12 mouse cellular contexts compared by ENCODE assay signal in the genomic region with DNA sequence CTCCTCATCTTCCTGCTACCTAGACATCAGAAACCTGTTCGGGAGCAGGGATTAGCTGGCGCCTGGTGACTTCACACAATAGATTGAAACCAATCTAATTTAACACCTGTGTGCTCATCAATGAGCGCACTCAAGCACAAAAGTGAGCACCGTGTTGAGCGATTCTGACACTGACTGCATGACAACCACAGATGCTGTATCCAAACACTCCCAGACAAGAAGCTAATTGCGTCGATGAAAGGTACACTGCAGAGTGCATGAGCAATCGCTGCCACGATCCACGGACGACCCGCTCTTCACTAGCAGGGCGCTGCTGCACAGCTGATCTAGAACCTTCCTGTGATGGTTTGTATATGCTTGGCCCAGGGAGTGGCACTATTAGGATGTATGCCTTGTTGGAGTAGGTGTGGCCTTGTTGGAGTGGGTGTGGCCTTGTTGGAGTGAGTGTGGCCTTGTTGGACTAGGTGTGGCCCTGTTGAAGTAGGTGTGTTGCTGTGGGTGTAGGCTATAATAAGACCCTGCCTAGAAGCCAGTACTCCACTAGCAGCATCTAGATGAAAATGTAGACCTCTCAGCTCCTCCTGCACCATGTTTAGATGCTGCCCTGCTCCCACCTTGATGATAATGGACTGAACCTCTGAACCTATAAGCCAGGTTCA.
DNase-seq lines count a peak whose midpoint lies in the region; ATAC-seq and TF ChIP-seq lines count a peak whose summit lies in the region.
"Had no signal": no experiment of that assay in that cellular context is flagged by ENCODE, and none has a peak within 500 bp of the region (broad histone marks: within the 10 kb centered on the region; RNA-seq: fewer than 3 reads in every experiment).

No protein-coding gene starts in this region.

- TF ChIP-seq CTCF in hindbrain, postnatal 0 days (IDR thresholded peaks at IDR 0.05; ENCODE audit: low read depth), result no peak

- peaks cover 3% of the 10 kb centered on the region; the same call in 1 of the 2 replicates for H3K4me1 ChIP-seq in liver, embryonic 11.5 days (replicated peaks; ENCODE audit: control insufficient read depth, insufficient read depth, low read length)
- 0 out of 2 replicates have a peak, but pooled peaks cover 1% of the 10 kb centered on the region for H3K4me1 ChIP-seq in embryonic facial prominence, embryonic 14.5 days (ENCODE audit: control insufficient read depth, insufficient read depth, low read length)
- peaks cover 5% of the 10 kb centered on the region; the same call in 1 of the 2 replicates for H3K4me1 ChIP-seq in hindbrain, postnatal 0 days (ENCODE audit: insufficient read depth, low read length)

- no peak overlapping the region for H3K9ac ChIP-seq in liver, embryonic 11.5 days (ENCODE audit: low read depth, low read length)
- no peak overlapping the region for H3K9ac ChIP-seq in embryonic facial prominence, embryonic 14.5 days (ENCODE audit: low read depth, low read length)
- H3K9ac ChIP-seq in hindbrain, postnatal 0 days (replicated peaks; ENCODE audit: low read length), result no peak overlapping the region

- H3K27me3 ChIP-seq in liver, embryonic 11.5 days (replicated peaks; ENCODE audit: control insufficient read depth, insufficient read depth, low read length), result no peaks in the 10 kb centered on the region
- H3K27me3 ChIP-seq in embryonic facial prominence, embryonic 14.5 days (replicated peaks; ENCODE audit: control insufficient read depth, insufficient read depth, low read length), result no peaks in the 10 kb centered on the region
- no peaks in the 10 kb centered on the region for H3K27me3 ChIP-seq in hindbrain, postnatal 0 days (ENCODE audit: insufficient read depth, low read length)
- H3K27me3 ChIP-seq: CH12.LX had no signal

- H3K36me3 ChIP-seq in liver, embryonic 11.5 days (ENCODE audit: control insufficient read depth, insufficient read depth, low read length), result no peaks in the 10 kb centered on the region
- H3K36me3 ChIP-seq in embryonic facial prominence, embryonic 14.5 days (ENCODE audit: control insufficient read depth, insufficient read depth, low read length), result no peaks in the 10 kb centered on the region
- no peaks in the 10 kb centered on the region for H3K36me3 ChIP-seq in hindbrain, postnatal 0 days (ENCODE audit: insufficient read depth, low read length)

- peak; percentile 26 for DNase-seq in liver, embryonic 11.5 days (ENCODE audit: low spot score)
- no peak for DNase-seq in liver
- peak; percentile 56 for DNase-seq in embryonic facial prominence, embryonic 14.5 days (ENCODE audit: low spot score)
- DNase-seq in hindbrain, postnatal 0 days (ENCODE audit: low spot score), result peak; percentile 67
- peak; percentile 43 for DNase-seq in retina, embryonic 14.5 days (ENCODE audit: low spot score)
- DNase-seq in right cerebral cortex, postnatal 4 days, result no peak
- no peak for DNase-seq in frontal cortex, adult 2 months (ENCODE audit: extremely low spot score in 1 of 2, low spot score in 1 of 2)
- DNase-seq: layer of hippocampus, postnatal 36 days; lung, adult 18-20 months had no signal

- 92% methylated on average over 13 of the region's 13 CpGs for WGBS in liver, embryonic 11.5 days
- 83% methylated on average over 13 of the region's 13 CpGs for WGBS in embryonic facial prominence, embryonic 14.5 days
- 56% methylated on average over 13 of the region's 13 CpGs for WGBS in hindbrain, postnatal 0 days

- no peak overlapping the region for H3K4me2 ChIP-seq in liver, embryonic 11.5 days
- H3K4me2 ChIP-seq in embryonic facial prominence, embryonic 14.5 days (ENCODE audit: low read depth, low read length), result no peak overlapping the region
- no peak overlapping the region for H3K4me2 ChIP-seq in hindbrain, postnatal 0 days (ENCODE audit: low read depth, low read length)

- H3K9me3 ChIP-seq in liver, embryonic 11.5 days (ENCODE audit: control insufficient read depth, low read length), result no peaks in the 10 kb centered on the region
- H3K9me3 ChIP-seq in embryonic facial prominence, embryonic 14.5 days (ENCODE audit: control insufficient read depth, low read length), result no peaks in the 10 kb centered on the region
- no peaks in the 10 kb centered on the region for H3K9me3 ChIP-seq in hindbrain, postnatal 0 days (ENCODE audit: low read length)

- H3K4me3 ChIP-seq in liver, embryonic 11.5 days (ENCODE audit: low read depth, low read length), result no peak overlapping the region
- H3K4me3 ChIP-seq in embryonic facial prominence, embryonic 14.5 days (ENCODE audit: low read depth, low read length), result no peak overlapping the region
- no peak overlapping the region for H3K4me3 ChIP-seq in hindbrain, postnatal 0 days (ENCODE audit: low read length)

- no peak overlapping the region for H3K27ac ChIP-seq in liver, embryonic 11.5 days (ENCODE audit: low read depth, low read length)
- H3K27ac ChIP-seq in embryonic facial prominence, embryonic 14.5 days (replicated peaks; ENCODE audit: low read depth, low read length), result no peak overlapping the region
- H3K27ac ChIP-seq in hindbrain, postnatal 0 days, result peak overlapping the region; percentile 46; the same call in 1 of the 2 replicates
- H3K27ac ChIP-seq: kidney, postnatal 0 days had no signal

- ATAC-seq in liver, embryonic 11.5 days (replicated peaks; ENCODE audit: low FRiP score), result no peak; the same call in 1 of the 2 replicates
- ATAC-seq in embryonic facial prominence, embryonic 14.5 days (ENCODE audit: low read depth), result peak; percentile 73
- ATAC-seq in hindbrain, postnatal 0 days, result peak; percentile 62
- ATAC-seq in megakaryocyte, adult 5-6 weeks (ENCODE audit: poor library complexity, severe bottlenecking), result no peak

Comparison
In these comparisons a context has a peak if more than half of its experiments do, and no peak if none do; other contexts are left out.
1. DNase-seq: peak in liver, embryonic 11.5 days (single experiment), embryonic facial prominence, embryonic 14.5 days (single experiment), hindbrain, postnatal 0 days (single experiment) and retina, embryonic 14.5 days (single experiment); none in liver (single experiment), right cerebral cortex, postnatal 4 days (single experiment) and frontal cortex, adult 2 months (0 of 2).
2. ATAC-seq: peak in embryonic facial prominence, embryonic 14.5 days (single experiment) and hindbrain, postnatal 0 days (single experiment); none in liver, embryonic 11.5 days (single experiment) and megakaryocyte, adult 5-6 weeks (single experiment).